Mouse (Mus musculus) heart, embryonic 14.5 days (tissue): ENCODE measurements around the gene Olfr385. TPM values are rescaled to one million over a fixed set of nuclear protein-coding genes. Genes with fewer than 3 reads are reported as not detected.
"Not testable (repeated sequence)": the region's sequence is repeated elsewhere in the genome, so short reads cannot be mapped to it uniquely, and the experiment has no call there.

Experiments
- ATAC-seq: fragments of 200-750 bp; cut with Nextera tagmentation; 2 replicates; pipeline ENCODE4 v1.8.0; 2017; ENCODE audit warnings: low read depth, moderate TSS enrichment; ENCODE audit not compliant: insufficient number of reproducible peaks, insufficient read depth, low FRiP score
- H3K27ac ChIP-seq, 2 experiments: fragments of 200-500 bp in 1 of 2; fragments of 300-500 bp in 1 of 2; sonication (generic) in 1 of 2; replicated peaks in 1 of 2; 2 replicates each; pipeline ENCODE4 v1.5.1; 2012 to 2014; ENCODE audit warnings: low read depth in 2 of 2, low read length in 2 of 2, control low read depth in 1 of 2, mild to moderate bottlenecking in 1 of 2, mixed read lengths in 1 of 2; ENCODE audit not compliant: control insufficient read depth in 1 of 2, insufficient read depth in 1 of 2
- H3K27me3 ChIP-seq: fragments of 300-500 bp; sonication (generic); 2 replicates; pipeline ENCODE4 v1.6.1; 2014; ENCODE audit warnings: mild to moderate bottlenecking, low read length, control low read depth; ENCODE audit not compliant: control insufficient read depth, insufficient read depth
- H3K36me3 ChIP-seq: fragments of 300-500 bp; sonication (generic); 2 replicates; pipeline ENCODE4 v1.6.1; 2014; ENCODE audit warnings: mild to moderate bottlenecking, control low read depth, low read length, mixed read lengths; ENCODE audit not compliant: control insufficient read depth, insufficient read depth
- H3K4me1 ChIP-seq, 2 experiments: fragments of 200-500 bp in 1 of 2; fragments of 300-500 bp in 1 of 2; sonication (generic) in 1 of 2; 2 replicates each; pipeline ENCODE4 v1.6.1; 2012 to 2014; ENCODE audit warnings: low read length in 2 of 2, control low read depth in 1 of 2, mixed read lengths in 1 of 2; ENCODE audit not compliant: control insufficient read depth in 2 of 2, insufficient read depth in 2 of 2
- H3K4me2 ChIP-seq: fragments of 300-500 bp; sonication (generic); 2 replicates; pipeline ENCODE4 v1.6.1; 2014; ENCODE audit warnings: mild to moderate bottlenecking, low read length
- H3K4me3 ChIP-seq, 2 experiments: fragments of 200-500 bp in 1 of 2; fragments of 300-500 bp in 1 of 2; sonication (generic) in 1 of 2; 2 replicates each; pipeline ENCODE4 v1.5.1; 2012 to 2014; ENCODE audit warnings: low read length in 2 of 2, mild to moderate bottlenecking in 2 of 2, control low read depth in 1 of 2, low read depth in 1 of 2, moderate library complexity in 1 of 2; ENCODE audit not compliant: control insufficient read depth in 1 of 2, insufficient read depth in 1 of 2
- H3K9ac ChIP-seq: fragments of 300-500 bp; sonication (generic); 2 replicates; pipeline ENCODE4 v1.6.1; 2014; ENCODE audit warnings: mild to moderate bottlenecking, low read length
- H3K9me3 ChIP-seq: fragments of 300-500 bp; sonication (generic); 2 replicates; pipeline ENCODE4 v1.6.1; 2016; ENCODE audit warnings: low read length, control low read depth; ENCODE audit not compliant: control insufficient read depth
- WGBS: fragments of 180-500 bp; shearing (Covaris S2); extraction: QIAGEN DNeasy Blood & Tissue Kit; methylation state at CpG from one replicate; pipeline ENCODE4 v1.1.7; 2014; 5-methylcytosine and 5-hydroxymethylcytosine counted together
- polyA plus RNA-seq: library from polyadenylated mRNA; unstranded; fragments of >200 nt; fragmentation: Nextera tagmentation; extraction: Ambion mirVana; gene quantifications from 2 replicates; pipeline ENCODE4 v1.2.1, GENCODE M21; 2014

Gene Olfr385
- not detected in 2 replicates for polyA plus RNA-seq

- H3K4me1 ChIP-seq: no peaks in the 10 kb centered on the region
- no peaks in the 10 kb centered on the region for H3K27me3 ChIP-seq
- no peak for ATAC-seq
- no peak within 1 kb of the TSS for H3K9ac ChIP-seq
- no peak within 1 kb of the TSS for H3K4me2 ChIP-seq
- H3K27ac ChIP-seq: no peak within 1 kb of the TSS
- H3K9me3 ChIP-seq: no peaks in the 10 kb centered on the region
- H3K36me3 ChIP-seq: no peaks in the 10 kb centered on the region
- H3K4me3 ChIP-seq: no peak within 1 kb of the TSS
Measured at GRCm38 (mm10) chr11:73592908-73593307, at the start of gene Olfr385. Olfr385 (minus strand) TSS chr11:73593008.

GRCm38 (mm10) chr11:73598294-73598693 lies 5.5 kb upstream of the Olfr385 start, which contains the start of gene Olfr384:
Olfr384 (plus strand) TSS chr11:73598594.
- no peaks in the 10 kb centered on the region for H3K4me1 ChIP-seq
- H3K36me3 ChIP-seq: no peaks in the 10 kb centered on the region
- no peak for ATAC-seq
- H3K4me2 ChIP-seq: no peak within 1 kb of the TSS
- H3K9me3 ChIP-seq: 0 out of 2 replicates have a peak, but pooled peaks cover 5% of the 10 kb centered on the region
- H3K9ac ChIP-seq: no peak within 1 kb of the TSS
- no peak within 1 kb of the TSS for H3K4me3 ChIP-seq
- no peak within 1 kb of the TSS for H3K27ac ChIP-seq
- H3K27me3 ChIP-seq: no peaks in the 10 kb centered on the region

GRCm38 (mm10) chr11:73583188-73583587 lies 9.6 kb downstream of the Olfr385 start:
- not testable (repeated sequence) for H3K36me3 ChIP-seq, H3K27ac ChIP-seq, H3K4me2 ChIP-seq, H3K27me3 ChIP-seq, H3K9me3 ChIP-seq, H3K4me1 ChIP-seq, H3K4me3 ChIP-seq, H3K9ac ChIP-seq, ATAC-seq
- 47% methylated on average over 1 of the region's 1 CpGs for WGBS

GRCm38 (mm10) chr11:73579871-73580270 lies 12.9 kb downstream of the Olfr385 start:
- no peak for ATAC-seq
- H3K9ac ChIP-seq: no peak overlapping the region
- H3K4me3 ChIP-seq: no peak overlapping the region
- H3K4me1 ChIP-seq: no peaks in the 10 kb centered on the region
- H3K27ac ChIP-seq: no peak overlapping the region
- no peak overlapping the region for H3K4me2 ChIP-seq
- H3K27me3 ChIP-seq: no peaks in the 10 kb centered on the region
- H3K36me3 ChIP-seq: no peaks in the 10 kb centered on the region
- H3K9me3 ChIP-seq: peaks cover 5% of the 10 kb centered on the region; the same call in 1 of the 2 replicates

Other genes starting within 250 kb of the Olfr385 start
- not detected in 2 replicates for gene Olfr20, start 242.2 kb downstream of the Olfr385 start, polyA plus RNA-seq
- not detected in 2 replicates for gene Olfr376, start 221.8 kb downstream of the Olfr385 start, polyA plus RNA-seq
- not detected in 2 replicates for gene Olfr1, start 193.4 kb downstream of the Olfr385 start, polyA plus RNA-seq
- not detected in 2 replicates for gene Olfr378, start 164.5 kb downstream of the Olfr385 start, polyA plus RNA-seq
- gene Olfr380, start 135.5 kb downstream of the Olfr385 start, polyA plus RNA-seq: not detected in 2 replicates
- not detected in 2 replicates for gene Olfr381, start 101.4 kb downstream of the Olfr385 start, polyA plus RNA-seq
- not detected in 2 replicates for gene Olfr382, start 75.8 kb downstream of the Olfr385 start, polyA plus RNA-seq
- not detected in 2 replicates for gene Olfr384, start 5.6 kb upstream of the Olfr385 start, polyA plus RNA-seq
- not detected in 2 replicates for gene Zfp735, start 95.8 kb upstream of the Olfr385 start, polyA plus RNA-seq
- not detected in 2 replicates for gene Olfr389, start 187.7 kb upstream of the Olfr385 start, polyA plus RNA-seq
- gene Olfr390, start 190.0 kb upstream of the Olfr385 start, polyA plus RNA-seq: not detected in 2 replicates
- gene Olfr391-ps, start 210.0 kb upstream of the Olfr385 start, polyA plus RNA-seq: not detected in 2 replicates
- not detected in 2 replicates for gene Olfr392, start 224.0 kb upstream of the Olfr385 start, polyA plus RNA-seq